Comparison of ENCODE assay signal across 8 mouse cellular contexts in genomic region chr17:12031203-12031942, GRCm38 (mm10).
DNase-seq lines count a peak whose midpoint lies in the region; ATAC-seq and TF ChIP-seq lines count a peak whose summit lies in the region.

No protein-coding gene starts in this region.

- H3K4me2 ChIP-seq in intestine, embryonic 14.5 days (ENCODE audit: low read length): no peak overlapping the region

- H3K4me3 ChIP-seq in gastrocnemius, adult 2 months: peak overlapping the region; percentile 61
- H3K4me3 ChIP-seq in intestine, embryonic 14.5 days (ENCODE audit: low read depth, low read length): no peak overlapping the region

- 0 out of 2 replicates have a peak, but pooled peaks have one; percentile 32 for ATAC-seq in intestine, embryonic 14.5 days (replicated peaks; ENCODE audit: low FRiP score, low TSS enrichment, low read depth)
- peak; percentile 53 for ATAC-seq in megakaryocyte, adult 5-6 weeks (ENCODE audit: poor library complexity, severe bottlenecking)

- 3% methylated on average over 10 of the region's 10 CpGs for WGBS in intestine, embryonic 14.5 days

- no peak overlapping the region for H3K27ac ChIP-seq in gastrocnemius, adult 2 months
- H3K27ac ChIP-seq in intestine, embryonic 14.5 days (ENCODE audit: low read depth): no peak overlapping the region

- no peaks in the 10 kb centered on the region for H3K9me3 ChIP-seq in intestine, embryonic 14.5 days (ENCODE audit: control insufficient read depth, low read length)

- H3K27me3 ChIP-seq in intestine, embryonic 14.5 days (replicated peaks; ENCODE audit: control insufficient read depth, insufficient read depth, low read length): no peaks in the 10 kb centered on the region

- intact Hi-C loops in gastrocnemius, adult 2 months (cut with DNase I): no loop called here

- peak; percentile 56 to 86 for DNase-seq in adrenal gland, adult (ENCODE audit: inconsistent age in 2 of 2, low spot score in 1 of 2)
- DNase-seq in adrenal gland, adult 8-10 months: no peak
- DNase-seq in cerebellum, postnatal 10 days: peak; percentile 89 to 92
- peak; percentile 74 for DNase-seq in gastrocnemius, adult 2 months
- DNase-seq in intestine, embryonic 14.5 days (ENCODE audit: low spot score): peak; percentile 87
- peak; percentile 42 to 58 for DNase-seq in left cerebral cortex, adult 8-10 months (ENCODE audit: low spot score in 2 of 2)
- peak; percentile 78 for DNase-seq in right cerebral cortex, postnatal 14 days

- no peaks in the 10 kb centered on the region for H3K36me3 ChIP-seq in intestine, embryonic 14.5 days (ENCODE audit: control insufficient read depth, insufficient read depth, low read length)

- no peak overlapping the region for H3K9ac ChIP-seq in intestine, embryonic 14.5 days (ENCODE audit: low read length)

- peaks cover 16% of the 10 kb centered on the region for H3K4me1 ChIP-seq in intestine, embryonic 14.5 days (replicated peaks; ENCODE audit: control insufficient read depth, insufficient read depth, low read length)

- peak; percentile 86 for TF ChIP-seq CTCF in gastrocnemius, adult 2 months (IDR thresholded peaks at IDR 0.05)
